Mouse (Mus musculus) liver, embryonic 18 days (tissue): Measurements from ENCODE around the gene Scd1. TPM values are rescaled to one million over a fixed set of nuclear protein-coding genes. Genes with fewer than 3 reads are reported as not detected.

Experiments
- polyA plus RNA-seq: library from polyadenylated mRNA; depleted of rRNA; stranded (reverse); fragments of >200 nt; gene quantifications from 2 replicates; pipeline ENCODE4 v1.2.3, GENCODE M21; 2012; rRNA removed

Scd1 gene
- 63.8 and 123 TPM in 2 replicates for polyA plus RNA-seq

DNA sequence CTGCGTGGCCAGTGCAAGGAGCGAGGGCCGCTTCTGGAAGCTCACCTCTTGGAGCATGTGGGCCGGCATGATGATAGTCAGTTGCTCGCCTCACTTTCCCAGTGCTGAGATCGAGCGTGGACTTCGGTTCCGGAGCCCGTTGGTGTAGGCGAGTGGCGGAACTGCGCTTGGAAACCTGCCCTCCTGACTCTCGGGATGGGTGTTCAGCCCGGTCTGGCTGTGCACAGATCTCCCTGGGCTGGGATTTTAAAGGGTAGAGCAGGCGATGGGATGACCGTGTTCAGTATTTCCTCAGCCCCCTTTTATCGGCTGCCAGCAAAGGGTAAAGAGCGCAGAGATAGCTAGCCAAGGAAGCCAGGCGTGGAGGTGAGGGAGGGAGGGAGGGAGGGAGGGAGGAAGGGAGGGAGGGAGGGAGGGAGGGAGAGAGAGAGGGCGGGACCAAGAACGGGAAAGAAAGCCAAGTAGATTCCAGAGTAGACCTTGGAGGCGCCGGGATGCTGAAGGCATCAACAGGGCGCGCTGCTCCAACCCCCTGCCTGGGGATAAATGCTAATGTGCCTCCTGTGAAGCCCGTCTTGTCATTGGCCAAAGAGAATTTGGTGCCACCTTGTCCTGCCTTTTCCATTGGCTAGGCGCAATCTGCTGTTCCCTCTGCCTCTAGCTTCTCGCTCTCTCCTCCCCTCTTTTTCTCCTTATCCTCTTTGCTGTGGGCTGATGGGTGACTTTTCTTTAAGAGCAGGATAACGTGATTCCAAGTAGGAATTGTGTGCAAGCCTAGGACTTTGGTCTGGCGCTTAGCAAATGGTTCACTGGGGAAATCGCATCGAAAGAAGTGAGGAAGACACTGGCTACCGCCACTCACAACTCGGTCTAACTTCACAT is at the start of gene Scd1:
Scd1 (minus strand) TSS at position 539 of the 882 bp plus-strand sequence.

Other genes starting within 250 kb of the Scd1 start
- gene Pkd2l1, start 215.4 kb downstream of the Scd1 start, polyA plus RNA-seq: 0.01 TPM in 2 replicates
- gene Scd3, start 204.6 kb downstream of the Scd1 start, polyA plus RNA-seq: 0.07 TPM in 1 of 2 replicates, not detected in the other
- 172 and 205 TPM in 2 replicates for gene Scd2, start 114.2 kb downstream of the Scd1 start, polyA plus RNA-seq
- gene Scd4, start 74.8 kb downstream of the Scd1 start, polyA plus RNA-seq: 0.06 and 0.07 TPM in 2 replicates
- gene Wnt8b, start 85.6 kb upstream of the Scd1 start, polyA plus RNA-seq: not detected in 2 replicates
- gene Sec31b, start 138.0 kb upstream of the Scd1 start, polyA plus RNA-seq: 2.2 and 2.4 TPM in 2 replicates
- gene Gm20538, start 145.0 kb upstream of the Scd1 start, polyA plus RNA-seq: not detected in 2 replicates
- 248 and 254 TPM in 2 replicates for gene Ndufb8, start 147.6 kb upstream of the Scd1 start, polyA plus RNA-seq
- gene Hif1an, start 155.0 kb upstream of the Scd1 start, polyA plus RNA-seq: 6.2 and 6.4 TPM in 2 replicates